Mouse (Mus musculus) liver, embryonic 12.5 days (tissue): ENCODE data around the gene Zcchc24. TPM values are rescaled to one million over a fixed set of nuclear protein-coding genes. Genes with fewer than 3 reads are reported as not detected.

Experiments
- ATAC-seq: fragments of 200-750 bp; cut with Nextera tagmentation; 2 replicates; pipeline ENCODE4 v1.8.0; 2017; ENCODE audit warnings: moderate number of reproducible peaks, mild to moderate bottlenecking, moderate library complexity
- H3K27ac ChIP-seq: fragments of 300-500 bp; sonication (generic); 2 replicates; pipeline ENCODE4 v1.5.1; 2016; ENCODE audit warnings: mild to moderate bottlenecking
- H3K27me3 ChIP-seq: fragments of 300-500 bp; sonication (generic); replicated peaks from 2 replicates; pipeline ENCODE4 v1.6.1; 2016; ENCODE audit warnings: mild to moderate bottlenecking, moderate library complexity
- H3K36me3 ChIP-seq: fragments of 300-500 bp; sonication (generic); 2 replicates; pipeline ENCODE4 v1.6.1; 2016; ENCODE audit warnings: mild to moderate bottlenecking, moderate library complexity
- H3K4me1 ChIP-seq: fragments of 300-500 bp; sonication (generic); 2 replicates; pipeline ENCODE4 v1.6.1; 2016
- H3K4me2 ChIP-seq: fragments of 300-500 bp; sonication (generic); 2 replicates; pipeline ENCODE4 v1.6.1; 2016; ENCODE audit warnings: mild to moderate bottlenecking, moderate library complexity
- H3K4me3 ChIP-seq: fragments of 300-500 bp; sonication (generic); 2 replicates; pipeline ENCODE4 v1.5.1; 2016; ENCODE audit warnings: mild to moderate bottlenecking, moderate library complexity
- H3K9ac ChIP-seq: fragments of 300-500 bp; sonication (generic); 2 replicates; pipeline ENCODE4 v1.6.1; 2016; ENCODE audit warnings: mild to moderate bottlenecking, moderate library complexity
- H3K9me3 ChIP-seq: fragments of 300-500 bp; sonication (generic); replicated peaks from 2 replicates; pipeline ENCODE4 v1.6.1; 2016; ENCODE audit warnings: mild to moderate bottlenecking, moderate library complexity
- WGBS: fragments of 180-500 bp; shearing (Covaris S2); methylation state at CpG from one replicate; pipeline ENCODE4 v1.1.7; 2016; ENCODE audit not compliant: insufficient replicate concordance; 5-methylcytosine and 5-hydroxymethylcytosine counted together
- polyA plus RNA-seq: library from polyadenylated mRNA; unstranded; fragments of >200 nt; fragmentation: Nextera tagmentation; extraction: Ambion mirVana; gene quantifications from 2 replicates; pipeline ENCODE4 v1.2.1, GENCODE M21; 2016

Zcchc24 gene
- polyA plus RNA-seq, 1 experiment from 2014 or later: 6.9 TPM

DNA sequence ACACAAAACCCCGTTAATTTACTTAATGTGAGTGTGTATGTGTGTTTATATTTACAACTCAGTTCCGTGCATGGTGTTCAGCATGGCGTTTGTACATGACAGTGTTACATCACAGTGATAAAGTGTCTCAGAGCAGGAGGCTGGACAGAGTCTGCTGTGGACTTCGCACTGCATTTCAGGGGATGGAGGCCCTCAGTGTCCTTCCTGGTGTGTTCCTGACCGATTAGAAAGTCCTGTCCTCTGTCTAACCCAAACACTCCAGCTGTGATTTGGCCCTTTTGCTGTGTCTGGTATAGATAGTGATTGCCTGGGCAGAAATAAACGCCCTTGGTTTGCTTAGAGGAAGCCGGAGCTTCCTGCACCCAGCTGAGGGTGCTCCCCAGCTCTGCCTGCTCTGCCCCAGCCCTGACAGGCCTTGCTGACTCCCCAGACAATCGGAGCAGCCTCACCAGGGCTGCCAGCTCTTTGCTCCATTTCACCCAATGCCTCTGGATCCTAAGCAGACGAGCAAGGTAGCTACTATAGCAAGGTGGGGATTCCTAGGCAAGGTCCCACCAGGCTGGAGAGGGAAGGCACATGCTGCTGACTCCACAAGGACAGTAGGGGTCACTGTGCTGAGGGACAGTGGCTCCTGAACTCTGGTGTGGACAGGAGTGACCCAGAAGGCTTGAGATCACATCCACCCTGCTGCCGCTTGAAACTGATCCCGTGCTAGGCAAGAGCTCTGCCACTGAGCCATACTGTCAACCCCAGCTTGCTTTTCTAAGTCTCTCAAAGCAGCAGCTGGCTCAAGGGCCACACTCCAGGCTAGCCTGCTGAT, 23.3 kb downstream of the Zcchc24 start:
- 29% methylated on average over 11 of the region's 11 CpGs for WGBS
- no peak overlapping the region for H3K9ac ChIP-seq
- ATAC-seq: peak; percentile 30; the same call in 1 of the 2 replicates

GRCm38 (mm10) chr14:25742943-25743342, 25.9 kb downstream of the Zcchc24 start:
- peaks cover 2% of the 10 kb centered on the region; the same call in 1 of the 2 replicates for H3K36me3 ChIP-seq
- H3K4me1 ChIP-seq: peaks cover 33% of the 10 kb centered on the region
- H3K9ac ChIP-seq: no peak overlapping the region
- no peak for ATAC-seq
- no peak overlapping the region for H3K4me3 ChIP-seq
- H3K9me3 ChIP-seq: no peaks in the 10 kb centered on the region
- H3K27ac ChIP-seq: no peak overlapping the region
- no peak overlapping the region for H3K4me2 ChIP-seq
- 0 out of 2 replicates have a peak, but pooled peaks cover 4% of the 10 kb centered on the region for H3K27me3 ChIP-seq
- 67% methylated on average over 5 of the region's 5 CpGs for WGBS

More for the DNA sequence above, 23.3 kb downstream of the Zcchc24 start:
- Histone ChIP-seq H3K4me3 (no peak overlapping the region), H3K27me3 (0 out of 2 replicates have a peak, but pooled peaks cover 4% of the 10 kb centered on the region), H3K4me1 (peaks cover 33% of the 10 kb centered on the region), H3K27ac (peak overlapping the region; percentile 38), H3K4me2 (no peak overlapping the region), H3K9me3 (no peaks in the 10 kb centered on the region), H3K36me3 (peaks cover 2% of the 10 kb centered on the region; the same call in 1 of the 2 replicates)

- peaks cover 33% of the 10 kb centered on the region for H3K4me1 ChIP-seq
- no peak overlapping the region for H3K9ac ChIP-seq
- H3K27me3 ChIP-seq: 0 out of 2 replicates have a peak, but pooled peaks cover 6% of the 10 kb centered on the region
- H3K4me3 ChIP-seq: no peak overlapping the region
- WGBS: 59% methylated on average over 5 of the region's 5 CpGs
- no peak overlapping the region for H3K27ac ChIP-seq
- H3K36me3 ChIP-seq: peaks cover 6% of the 10 kb centered on the region; the same call in 1 of the 2 replicates
- H3K9me3 ChIP-seq: no peaks in the 10 kb centered on the region
- H3K4me2 ChIP-seq: no peak overlapping the region
- ATAC-seq: no peak
Observed at GRCm38 (mm10) chr14:25741840-25742367, 26.9 kb downstream of the Zcchc24 start.

GRCm38 (mm10) chr14:25741211-25741610, 27.6 kb downstream of the Zcchc24 start:
- Histone ChIP-seq H3K27me3 (0 out of 2 replicates have a peak, but pooled peaks cover 6% of the 10 kb centered on the region), H3K9me3 (no peaks in the 10 kb centered on the region), H3K27ac (no peak overlapping the region), H3K4me1 (peaks cover 30% of the 10 kb centered on the region), H3K9ac (no peak overlapping the region), H3K36me3 (peaks cover 4% of the 10 kb centered on the region; the same call in 1 of the 2 replicates), H3K4me2 (no peak overlapping the region), H3K4me3 (no peak overlapping the region)
- WGBS: 68% methylated on average over 3 of the region's 3 CpGs
- no peak for ATAC-seq

GRCm38 (mm10) chr14:25739957-25740565, 28.8 kb downstream of the Zcchc24 start:
- no peak for ATAC-seq
- WGBS: 57% methylated on average over 4 of the region's 4 CpGs

DNA sequence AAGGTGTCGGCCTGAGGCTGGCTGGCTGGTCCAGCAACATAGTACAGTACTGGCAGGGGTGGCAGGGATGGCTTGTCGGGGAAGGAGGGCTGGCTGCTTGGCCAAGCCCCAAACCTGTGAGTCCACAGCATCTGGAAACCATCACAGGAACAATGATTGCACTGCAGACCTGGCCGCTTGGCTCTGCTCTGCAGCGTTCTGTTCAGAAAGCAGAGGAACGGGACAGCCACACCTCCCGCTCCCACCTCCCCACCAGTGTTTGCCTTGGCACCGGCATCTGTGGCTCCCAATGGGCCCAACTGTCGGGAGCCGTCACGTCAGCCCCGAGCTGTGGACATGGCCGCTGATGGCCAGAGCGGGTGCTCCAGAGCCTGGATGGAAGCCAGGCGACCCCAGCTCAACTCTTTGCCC, 30.2 kb downstream of the Zcchc24 start:
- no peak overlapping the region for H3K4me3 ChIP-seq
- H3K4me1 ChIP-seq: peaks cover 30% of the 10 kb centered on the region
- H3K9ac ChIP-seq: no peak overlapping the region
- 0 out of 2 replicates have a peak, but pooled peaks cover 5% of the 10 kb centered on the region for H3K27me3 ChIP-seq
- no peak for ATAC-seq
- 64% methylated on average over 14 of the region's 14 CpGs for WGBS
- no peak overlapping the region for H3K27ac ChIP-seq
- no peaks in the 10 kb centered on the region for H3K9me3 ChIP-seq
- H3K4me2 ChIP-seq: no peak overlapping the region
- H3K36me3 ChIP-seq: peaks cover 4% of the 10 kb centered on the region; the same call in 1 of the 2 replicates

More at GRCm38 (mm10) chr14:25739957-25740565, 28.8 kb downstream of the Zcchc24 start:
- H3K27me3 ChIP-seq: 0 out of 2 replicates have a peak, but pooled peaks cover 6% of the 10 kb centered on the region
- H3K36me3 ChIP-seq: peaks cover 4% of the 10 kb centered on the region; the same call in 1 of the 2 replicates
- no peak overlapping the region for H3K9ac ChIP-seq
- no peak overlapping the region for H3K4me2 ChIP-seq
- no peaks in the 10 kb centered on the region for H3K9me3 ChIP-seq
- H3K4me1 ChIP-seq: peaks cover 26% of the 10 kb centered on the region
- no peak overlapping the region for H3K4me3 ChIP-seq
- no peak overlapping the region for H3K27ac ChIP-seq

DNA sequence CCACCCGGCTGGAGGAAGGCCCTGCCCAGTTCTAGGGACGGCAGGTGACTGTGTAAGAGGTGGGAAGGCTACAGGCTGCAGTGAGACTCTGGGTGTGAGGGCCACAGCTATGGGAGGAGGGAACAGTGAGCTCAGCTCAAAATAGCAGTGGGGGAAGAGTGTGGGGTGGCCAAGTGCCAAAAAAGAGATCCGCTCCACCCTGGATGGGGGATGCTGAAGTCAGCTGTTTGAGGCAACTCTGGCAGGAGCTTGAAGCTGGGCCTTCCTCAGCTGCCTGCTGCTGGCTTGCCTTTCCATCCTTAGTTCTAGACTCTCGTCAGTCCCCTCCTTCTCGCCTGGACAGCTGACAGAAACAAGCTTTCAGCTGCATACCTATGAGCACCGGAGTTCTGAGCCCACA, 32.2 kb downstream of the Zcchc24 start:
- H3K4me1 ChIP-seq: peaks cover 25% of the 10 kb centered on the region
- peaks cover 4% of the 10 kb centered on the region; the same call in 1 of the 2 replicates for H3K36me3 ChIP-seq
- ATAC-seq: no peak
- H3K9ac ChIP-seq: no peak overlapping the region
- H3K4me2 ChIP-seq: no peak overlapping the region
- H3K4me3 ChIP-seq: no peak overlapping the region
- WGBS: 59% methylated on average over 6 of the region's 6 CpGs
- H3K27me3 ChIP-seq: 0 out of 2 replicates have a peak, but pooled peaks cover 3% of the 10 kb centered on the region
- no peak overlapping the region for H3K27ac ChIP-seq
- no peaks in the 10 kb centered on the region for H3K9me3 ChIP-seq

DNA sequence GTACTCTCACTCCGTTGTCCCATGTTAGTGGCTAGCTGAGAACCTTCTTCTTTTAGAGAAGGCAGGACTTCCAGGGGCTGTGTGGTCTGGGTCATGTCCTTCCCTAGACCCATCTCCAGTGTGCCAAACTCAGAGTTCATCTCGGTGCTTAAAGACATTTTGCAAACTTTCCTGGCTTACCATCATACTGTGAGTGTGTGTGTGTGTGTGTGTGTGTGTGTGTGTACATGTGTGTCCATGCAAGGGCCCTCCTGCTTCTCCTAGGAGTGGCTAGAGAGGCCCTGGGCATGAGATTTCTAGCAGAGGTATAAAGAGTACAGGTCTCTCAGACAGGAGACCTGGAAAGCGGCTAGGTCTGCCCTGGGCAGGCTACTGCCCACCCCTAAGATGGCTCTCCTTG, 32.7 kb downstream of the Zcchc24 start:
- no peak overlapping the region for H3K27ac ChIP-seq
- H3K9me3 ChIP-seq: no peaks in the 10 kb centered on the region
- H3K9ac ChIP-seq: no peak overlapping the region
- 59% methylated on average over 3 of the region's 3 CpGs for WGBS
- no peak overlapping the region for H3K4me2 ChIP-seq
- ATAC-seq: no peak
- H3K4me1 ChIP-seq: peaks cover 25% of the 10 kb centered on the region
- 0 out of 2 replicates have a peak, but pooled peaks cover 3% of the 10 kb centered on the region for H3K27me3 ChIP-seq
- H3K36me3 ChIP-seq: peaks cover 4% of the 10 kb centered on the region; the same call in 1 of the 2 replicates
- H3K4me3 ChIP-seq: no peak overlapping the region

DNA sequence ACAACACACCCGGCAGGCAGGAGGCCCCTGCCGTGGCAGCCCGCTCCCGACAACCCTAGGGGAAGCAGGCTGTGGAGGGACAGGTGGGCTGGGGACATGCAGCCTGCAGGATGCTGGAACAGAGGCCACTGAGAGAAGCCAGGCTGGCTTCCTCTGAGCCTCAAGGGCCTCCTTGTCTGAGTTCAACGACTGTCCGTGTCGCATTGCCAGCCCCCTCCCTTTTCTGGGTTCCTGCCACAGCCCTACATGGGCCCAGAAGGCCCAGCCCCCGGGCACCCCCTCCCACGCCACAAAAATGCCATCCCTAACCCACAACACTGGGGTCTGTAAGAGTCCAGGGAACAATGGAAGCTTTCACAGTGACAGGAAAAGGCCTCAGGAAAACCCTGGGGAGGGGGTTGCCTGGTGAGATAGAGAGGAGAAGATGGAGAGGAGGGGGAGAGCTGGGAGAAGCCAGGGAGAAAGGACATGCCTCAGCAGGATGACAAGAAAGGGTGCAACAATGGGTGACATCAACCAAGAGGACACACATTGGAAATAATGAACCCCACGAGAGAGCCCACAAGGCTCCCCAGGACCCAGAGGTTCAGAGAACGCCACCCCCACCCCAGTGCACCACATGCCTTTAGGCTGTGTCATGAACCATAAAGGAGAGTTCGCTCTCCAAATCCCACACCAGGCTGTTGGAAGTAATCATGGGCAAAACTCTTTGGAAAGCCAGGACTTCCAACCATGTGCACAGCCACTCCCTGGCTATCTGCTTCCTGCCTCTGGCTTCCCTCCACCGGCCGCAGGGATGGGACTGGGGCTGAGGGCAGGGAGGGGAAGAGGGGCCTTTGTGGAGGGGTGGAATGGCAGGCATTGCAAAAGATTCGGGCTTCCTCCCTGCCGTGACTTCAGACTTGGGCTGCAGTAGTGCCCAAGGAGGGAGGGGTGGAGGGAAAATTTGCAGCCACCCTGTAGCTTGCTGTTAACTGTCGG, 33.8 kb downstream of the Zcchc24 start:
- H3K27me3 ChIP-seq: 0 out of 2 replicates have a peak, but pooled peaks cover 3% of the 10 kb centered on the region
- no peak overlapping the region for H3K9ac ChIP-seq
- H3K36me3 ChIP-seq: peaks cover 4% of the 10 kb centered on the region; the same call in 1 of the 2 replicates
- H3K4me1 ChIP-seq: peaks cover 25% of the 10 kb centered on the region
- no peak overlapping the region for H3K4me2 ChIP-seq
- no peak for ATAC-seq
- H3K27ac ChIP-seq: no peak overlapping the region
- WGBS: 33% methylated on average over 17 of the region's 17 CpGs
- H3K9me3 ChIP-seq: no peaks in the 10 kb centered on the region
- no peak overlapping the region for H3K4me3 ChIP-seq

DNA sequence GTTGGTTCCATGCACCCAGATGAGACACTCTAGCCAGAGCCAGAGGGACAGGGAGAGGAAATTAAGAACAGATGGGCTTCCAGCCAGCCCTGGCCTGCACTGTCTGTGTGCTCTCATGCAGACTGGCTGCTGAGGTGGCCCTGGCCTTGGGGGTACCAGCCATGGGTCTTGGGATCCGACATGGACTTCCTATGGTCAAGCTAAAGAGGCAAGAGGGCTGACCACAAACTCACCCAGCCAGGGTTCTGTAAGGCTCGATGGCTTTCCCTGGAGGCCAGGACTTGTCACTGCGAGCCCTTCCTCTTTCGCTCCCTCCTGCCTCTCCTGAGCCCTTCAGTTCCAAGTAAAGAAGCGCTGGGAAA, 41.7 kb downstream of the Zcchc24 start:
- WGBS: 47% methylated on average over 5 of the region's 5 CpGs
- Histone ChIP-seq H3K4me1 (peaks cover 24% of the 10 kb centered on the region), H3K4me2 (no peak overlapping the region), H3K9me3 (no peaks in the 10 kb centered on the region), H3K27me3 (0 out of 2 replicates have a peak, but pooled peaks cover 5% of the 10 kb centered on the region), H3K4me3 (no peak overlapping the region), H3K9ac (no peak overlapping the region), H3K36me3 (no peaks in the 10 kb centered on the region), H3K27ac (no peak overlapping the region)
- no peak for ATAC-seq
